Mouse (Mus musculus): Measurements from ENCODE around the gene Gm3233. TPM values are rescaled to one million over a fixed set of nuclear protein-coding genes. Genes with fewer than 3 reads are reported as not detected.
"Not testable (repeated sequence)": the region's sequence is repeated elsewhere in the genome, so short reads cannot be mapped to it uniquely, and the experiment has no call there.

Gm3233 gene
- not detected in 2 replicates for polyA plus RNA-seq (2012; rRNA removed)

DNA sequence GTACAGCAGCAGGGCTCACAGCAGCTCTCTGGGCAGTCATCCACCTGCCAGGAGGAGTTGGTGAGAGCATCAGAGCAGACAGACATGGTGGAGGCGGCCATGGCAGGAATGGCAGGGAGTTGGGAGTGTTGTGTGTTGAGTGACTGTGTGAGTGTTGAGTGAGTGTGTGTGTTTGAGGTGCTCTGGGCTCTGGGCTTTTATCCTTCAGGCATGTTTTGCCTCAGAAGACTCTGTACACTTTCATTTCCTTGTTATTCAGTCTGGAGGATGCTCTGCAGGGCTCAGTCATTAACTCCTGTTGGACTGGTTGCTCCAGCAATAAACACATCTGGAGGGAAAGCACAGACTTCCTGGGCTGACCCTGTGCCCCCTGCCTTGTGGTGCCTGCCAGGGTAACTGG, at the start of gene Gm3233:
TSS of gene Gm3233 (minus strand) at position 101 of the 400 bp plus-strand sequence.
- not testable (repeated sequence) for DNase-seq; H3K4me1 ChIP-seq (ENCODE audit: control insufficient read depth, insufficient read depth, low read length); H3K27me3 ChIP-seq (ENCODE audit: control insufficient read depth, insufficient read depth, low read length); H3K27ac ChIP-seq (ENCODE audit: insufficient read depth, low read length); H3K4me3 ChIP-seq (replicated peaks; ENCODE audit: insufficient read depth, low read depth, low read length)
- 33% methylated on average over 1 of the region's 1 CpGs for WGBS

DNA sequence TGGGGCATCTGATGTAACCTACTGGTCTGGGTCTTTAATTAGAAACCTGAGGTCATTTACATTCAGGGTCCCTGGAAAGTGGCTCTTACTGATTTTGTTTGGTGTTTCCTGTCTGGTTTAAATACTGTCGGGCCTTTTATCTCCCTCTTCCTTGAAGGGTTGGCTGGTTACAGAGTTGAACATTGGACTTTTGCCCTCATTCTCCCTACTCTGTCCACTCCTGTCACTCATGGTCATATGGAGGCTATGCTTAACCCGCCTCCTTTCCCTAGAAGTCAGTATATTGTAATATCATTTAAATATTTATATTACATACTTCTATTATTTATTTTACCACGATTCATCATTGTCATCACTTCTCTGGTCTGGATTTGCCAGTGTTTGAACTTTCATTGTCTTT, 44.6 kb upstream of the Gm3233 start:
- Histone ChIP-seq H3K4me3 (replicated peaks; ENCODE audit: insufficient read depth, low read depth, low read length) (no peak overlapping the region), H3K27me3 (ENCODE audit: control insufficient read depth, insufficient read depth, low read length) (no peaks in the 10 kb centered on the region), H3K27ac (ENCODE audit: insufficient read depth, low read length) (no peak overlapping the region), H3K4me1 (ENCODE audit: control insufficient read depth, insufficient read depth, low read length) (no peaks in the 10 kb centered on the region)
- 75% methylated on average over 3 of the region's 3 CpGs for WGBS
- TF ChIP-seq POLR2A (IDR thresholded peaks at IDR 0.05; ENCODE audit: borderline replicate concordance, insufficient read depth, low read length) (no peak), CTCF (IDR thresholded peaks at IDR 0.05; ENCODE audit: borderline replicate concordance, insufficient read depth, low read depth, low read length) (no peak)
- DNase-seq: no peak

DNA sequence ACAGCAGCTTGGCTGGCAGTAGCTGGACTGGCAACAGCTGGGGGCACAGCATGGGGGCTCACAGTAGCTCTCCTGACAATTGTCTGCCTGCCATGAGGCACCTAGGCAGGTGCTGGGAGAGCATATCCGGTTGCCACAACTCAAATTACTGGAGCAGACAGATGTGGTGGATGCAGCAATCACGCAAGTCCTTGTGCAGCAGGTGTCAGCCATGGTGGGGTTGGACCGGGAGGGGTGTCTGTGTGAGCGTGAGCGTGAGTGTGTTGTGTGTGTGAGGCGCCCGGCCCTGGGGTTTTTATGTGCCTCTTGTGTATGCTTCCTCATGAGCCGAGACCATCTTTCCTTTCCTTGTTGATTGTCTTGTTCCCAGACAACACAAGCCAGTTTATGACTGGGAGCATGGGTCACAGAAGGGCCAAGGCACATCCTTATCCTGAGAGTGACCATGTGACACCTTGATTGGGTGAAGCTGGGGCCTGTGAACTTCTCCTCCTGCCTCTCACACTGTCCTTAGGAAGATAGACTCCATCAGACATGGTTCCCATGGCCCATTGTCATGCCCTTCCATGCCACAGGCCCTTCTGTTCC, 39.5 kb upstream of the Gm3233 start, which contains the start of gene Gm19668:
TSS of gene Gm19668 (minus strand) at position 213 of the 588 bp plus-strand sequence.
- H3K27ac ChIP-seq (ENCODE audit: insufficient read depth, low read length): no peak within 1 kb of the TSS
- no peak for DNase-seq
- 64% methylated on average over 8 of the region's 8 CpGs for WGBS
- no peak within 1 kb of the TSS for H3K4me3 ChIP-seq (replicated peaks; ENCODE audit: insufficient read depth, low read depth, low read length)
- H3K4me1 ChIP-seq (ENCODE audit: control insufficient read depth, insufficient read depth, low read length): no peaks in the 10 kb centered on the region
- TF ChIP-seq CTCF (IDR thresholded peaks at IDR 0.05; ENCODE audit: borderline replicate concordance, insufficient read depth, low read depth, low read length) (no peak), POLR2A (IDR thresholded peaks at IDR 0.05; ENCODE audit: borderline replicate concordance, insufficient read depth, low read length) (no peak)
- H3K27me3 ChIP-seq (ENCODE audit: control insufficient read depth, insufficient read depth, low read length): no peaks in the 10 kb centered on the region

DNA sequence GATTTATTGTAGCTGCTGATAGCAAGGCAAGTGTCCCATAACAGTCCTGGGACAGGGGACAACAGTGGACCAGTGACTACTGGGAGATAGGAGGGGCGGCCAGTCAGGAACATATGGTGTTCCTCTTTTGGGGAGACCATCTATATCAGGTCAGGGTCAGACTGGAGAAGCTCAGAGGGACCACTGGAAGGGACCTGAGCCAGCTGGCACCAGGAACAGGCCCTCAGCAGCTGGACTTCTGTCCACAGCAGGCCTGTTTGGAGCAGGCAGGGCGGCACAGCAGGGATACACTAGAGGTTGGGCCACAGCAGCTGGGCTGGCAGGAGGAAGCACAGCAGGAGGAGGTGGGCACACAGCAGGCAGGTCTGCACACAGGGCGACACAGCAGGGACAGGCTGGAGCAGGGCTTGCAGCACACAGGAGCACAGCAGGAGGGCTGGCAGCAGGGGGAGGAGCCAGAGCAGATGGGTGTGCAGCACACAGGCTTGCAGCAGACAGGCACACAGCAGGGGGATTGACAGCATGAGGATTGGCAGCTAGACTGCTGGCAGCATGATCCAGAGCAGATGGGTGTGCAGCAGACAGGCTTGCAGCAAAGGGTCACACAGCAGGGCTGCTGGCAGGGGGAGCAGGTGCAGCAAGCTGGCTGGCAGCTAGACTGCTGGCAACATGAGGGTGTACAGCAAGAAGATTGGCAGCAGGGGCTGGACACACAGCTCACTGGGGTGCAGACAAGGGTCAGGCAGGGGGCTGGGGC, 38.9 kb upstream of the Gm3233 start:
- 36% methylated on average over 3 of the region's 3 CpGs for WGBS
- H3K4me1 ChIP-seq (ENCODE audit: control insufficient read depth, insufficient read depth, low read length): not testable (repeated sequence)

DNA sequence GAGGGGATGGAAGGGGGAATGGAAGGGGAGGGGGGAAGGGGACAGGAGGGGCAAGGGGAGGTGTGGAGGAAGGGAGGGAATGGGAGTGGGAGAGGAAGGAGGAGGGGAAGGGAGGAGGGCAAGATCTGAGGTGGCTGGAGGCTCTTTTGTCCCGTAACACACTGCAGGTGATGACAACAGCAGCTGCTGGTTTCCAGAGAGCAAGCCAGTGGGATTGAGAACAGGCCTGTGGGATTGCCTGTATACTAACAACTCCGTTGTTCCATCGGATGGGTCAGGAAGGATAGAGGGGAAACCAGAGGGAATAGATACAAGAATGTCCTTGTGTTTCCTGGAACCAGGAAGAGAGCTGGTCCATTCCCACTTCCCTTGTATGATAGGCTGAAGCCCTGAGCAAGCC, 38.2 kb upstream of the Gm3233 start:
- Histone ChIP-seq H3K27me3 (ENCODE audit: control insufficient read depth, insufficient read depth, low read length) (no peaks in the 10 kb centered on the region), H3K4me3 (replicated peaks; ENCODE audit: insufficient read depth, low read depth, low read length) (no peak overlapping the region), H3K4me1 (ENCODE audit: control insufficient read depth, insufficient read depth, low read length) (no peaks in the 10 kb centered on the region), H3K27ac (ENCODE audit: insufficient read depth, low read length) (no peak overlapping the region)
- DNase-seq: no peak
- TF ChIP-seq CTCF (IDR thresholded peaks at IDR 0.05; ENCODE audit: borderline replicate concordance, insufficient read depth, low read depth, low read length) (no peak), POLR2A (IDR thresholded peaks at IDR 0.05; ENCODE audit: borderline replicate concordance, insufficient read depth, low read length) (no peak)
- 39% methylated on average over 3 of the region's 3 CpGs for WGBS

More for the DNA sequence above, 38.9 kb upstream of the Gm3233 start:
- H3K27me3 ChIP-seq (ENCODE audit: control insufficient read depth, insufficient read depth, low read length); H3K4me3 ChIP-seq (replicated peaks; ENCODE audit: insufficient read depth, low read depth, low read length); H3K27ac ChIP-seq (ENCODE audit: insufficient read depth, low read length): not testable (repeated sequence)
- DNase-seq: peak in 1 of 2 experiments; percentile 23

DNA sequence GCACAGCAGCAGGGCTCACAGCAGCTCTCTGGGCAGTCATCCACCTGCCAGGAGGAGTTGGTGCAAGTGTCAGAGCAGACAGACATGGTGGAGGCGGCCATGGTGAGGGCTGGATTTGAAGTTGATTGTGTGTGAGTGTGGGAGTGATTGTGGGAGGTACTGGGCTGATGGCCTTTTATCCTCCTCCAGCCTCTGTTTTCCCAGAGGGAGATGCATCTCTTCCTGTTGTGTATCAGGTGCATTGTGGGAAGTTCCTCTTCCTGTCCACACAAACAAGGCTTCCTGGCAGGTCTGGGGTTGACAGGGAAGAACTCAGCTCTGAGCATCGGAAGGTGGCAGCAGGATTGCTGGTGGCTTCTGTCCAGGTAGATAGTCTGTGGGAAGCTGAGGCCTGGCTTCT, 35.5 kb upstream of the Gm3233 start, which contains the start of gene Gm9639:
TSS of gene Gm9639 (minus strand) at position 101 of the 400 bp plus-strand sequence.
- no peaks in the 10 kb centered on the region for H3K27me3 ChIP-seq (ENCODE audit: control insufficient read depth, insufficient read depth, low read length)
- 44% methylated on average over 2 of the region's 2 CpGs for WGBS
- no peak within 1 kb of the TSS for H3K27ac ChIP-seq (ENCODE audit: insufficient read depth, low read length)
- H3K4me3 ChIP-seq (replicated peaks; ENCODE audit: insufficient read depth, low read depth, low read length): no peak within 1 kb of the TSS
- TF ChIP-seq CTCF (IDR thresholded peaks at IDR 0.05; ENCODE audit: borderline replicate concordance, insufficient read depth, low read depth, low read length) (no peak), POLR2A (IDR thresholded peaks at IDR 0.05; ENCODE audit: borderline replicate concordance, insufficient read depth, low read length) (no peak)
- H3K4me1 ChIP-seq (ENCODE audit: control insufficient read depth, insufficient read depth, low read length): no peaks in the 10 kb centered on the region
- DNase-seq: no peak

DNA sequence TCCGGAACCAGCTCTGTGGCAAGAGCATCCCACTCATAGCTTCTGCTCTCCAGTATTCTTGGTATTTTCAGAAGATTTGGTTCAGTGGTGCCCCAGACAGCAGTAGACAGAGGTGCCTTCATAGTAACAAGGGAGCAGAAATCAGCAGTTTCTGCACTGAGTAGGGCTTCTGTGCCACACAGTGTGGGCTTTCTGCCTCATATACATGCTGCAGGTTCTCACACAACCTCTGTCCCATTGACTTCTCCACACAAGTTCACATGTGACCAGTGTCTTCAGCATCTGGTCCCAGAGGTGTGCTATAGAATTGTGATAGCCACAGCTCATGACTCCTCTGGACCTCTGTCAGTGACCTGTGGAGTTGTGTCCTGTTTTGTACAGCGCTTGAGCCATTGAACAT, 29.1 kb upstream of the Gm3233 start:
- 90% methylated on average over 2 of the region's 2 CpGs for WGBS
- Histone ChIP-seq H3K27ac (ENCODE audit: insufficient read depth, low read length) (no peak overlapping the region), H3K4me3 (replicated peaks; ENCODE audit: insufficient read depth, low read depth, low read length) (no peak overlapping the region), H3K4me1 (ENCODE audit: control insufficient read depth, insufficient read depth, low read length) (no peaks in the 10 kb centered on the region), H3K27me3 (ENCODE audit: control insufficient read depth, insufficient read depth, low read length) (no peaks in the 10 kb centered on the region)
- no peak for DNase-seq
- TF ChIP-seq POLR2A (IDR thresholded peaks at IDR 0.05; ENCODE audit: borderline replicate concordance, insufficient read depth, low read length) (no peak), CTCF (IDR thresholded peaks at IDR 0.05; ENCODE audit: borderline replicate concordance, insufficient read depth, low read depth, low read length) (no peak)

DNA sequence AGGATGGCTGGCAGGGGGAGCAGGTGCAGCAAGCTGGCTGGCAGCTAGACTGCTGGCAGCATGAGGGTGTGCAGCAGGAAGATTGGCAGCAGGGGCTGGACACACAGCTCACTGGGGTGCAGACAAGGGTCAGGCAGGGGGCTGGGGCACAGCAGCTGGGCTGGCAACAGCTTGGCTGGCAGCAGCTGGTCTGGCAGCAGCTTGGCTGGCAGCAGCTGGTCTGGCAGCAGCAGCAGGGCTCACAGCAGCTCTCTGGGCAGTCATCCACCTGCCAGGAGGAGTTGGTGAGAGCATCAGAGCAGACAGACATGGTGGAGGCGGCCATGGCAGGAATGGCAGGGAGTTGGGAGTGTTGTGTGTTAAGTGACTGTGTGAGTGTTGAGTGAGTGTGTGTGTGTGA, 28.4 kb upstream of the Gm3233 start, which contains the start of gene Gm7137:
TSS of gene Gm7137 (minus strand) at position 325 of the 400 bp plus-strand sequence.
- not testable (repeated sequence) for H3K4me3 ChIP-seq (replicated peaks; ENCODE audit: insufficient read depth, low read depth, low read length); H3K4me1 ChIP-seq (ENCODE audit: control insufficient read depth, insufficient read depth, low read length); H3K27me3 ChIP-seq (ENCODE audit: control insufficient read depth, insufficient read depth, low read length); DNase-seq; H3K27ac ChIP-seq (ENCODE audit: insufficient read depth, low read length)
- WGBS: 35% methylated on average over 1 of the region's 1 CpGs

DNA sequence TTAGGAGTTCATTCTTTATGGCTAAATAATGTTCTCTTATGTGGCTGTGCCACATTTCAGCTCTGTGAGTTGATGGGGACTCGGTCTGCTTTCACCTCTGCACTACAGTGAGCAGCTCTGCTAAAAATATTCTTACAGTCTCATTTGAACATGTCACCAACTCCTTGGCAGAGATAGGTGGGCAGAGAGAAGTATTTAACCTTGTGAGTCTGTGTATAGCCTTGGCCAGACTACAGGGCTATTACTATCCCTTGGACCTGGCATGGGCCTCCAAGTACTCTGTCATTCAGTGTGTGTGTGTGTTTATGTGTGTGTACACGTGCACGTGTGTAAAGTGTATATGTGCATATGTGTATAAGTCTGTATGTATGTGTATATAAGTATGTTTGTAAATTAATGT, 23.9 kb upstream of the Gm3233 start:
- H3K4me3 ChIP-seq (replicated peaks; ENCODE audit: insufficient read depth, low read depth, low read length); H3K27me3 ChIP-seq (ENCODE audit: control insufficient read depth, insufficient read depth, low read length); DNase-seq; H3K27ac ChIP-seq (ENCODE audit: insufficient read depth, low read length); H3K4me1 ChIP-seq (ENCODE audit: control insufficient read depth, insufficient read depth, low read length): not testable (repeated sequence)
- WGBS: 95% methylated on average over 3 of the region's 3 CpGs

DNA sequence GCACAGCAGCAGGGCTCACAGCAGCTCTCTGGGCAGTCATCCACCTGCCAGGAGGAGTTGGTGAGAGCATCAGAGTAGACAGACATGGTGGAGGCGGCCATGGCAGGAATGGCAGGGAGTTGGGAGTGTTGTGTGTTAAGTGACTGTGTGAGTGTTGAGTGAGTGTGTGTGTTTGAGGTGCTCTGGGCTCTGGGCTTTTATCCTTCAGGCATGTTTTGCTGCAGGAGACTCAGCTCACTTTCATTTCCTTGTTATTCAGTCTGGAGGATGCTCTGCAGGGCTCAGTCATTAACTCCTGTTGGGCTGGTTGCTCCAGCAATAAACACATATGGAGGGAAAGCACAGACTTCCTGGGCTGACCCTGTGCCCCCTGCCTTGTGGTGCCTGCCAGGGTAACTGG, 23.0 kb upstream of the Gm3233 start, which contains the start of gene Gm3250:
TSS of gene Gm3250 (minus strand) at position 101 of the 400 bp plus-strand sequence.
- not testable (repeated sequence) for H3K4me1 ChIP-seq (ENCODE audit: control insufficient read depth, insufficient read depth, low read length); H3K27me3 ChIP-seq (ENCODE audit: control insufficient read depth, insufficient read depth, low read length); H3K4me3 ChIP-seq (replicated peaks; ENCODE audit: insufficient read depth, low read depth, low read length); H3K27ac ChIP-seq (ENCODE audit: insufficient read depth, low read length); DNase-seq
- WGBS: 43% methylated on average over 1 of the region's 1 CpGs

DNA sequence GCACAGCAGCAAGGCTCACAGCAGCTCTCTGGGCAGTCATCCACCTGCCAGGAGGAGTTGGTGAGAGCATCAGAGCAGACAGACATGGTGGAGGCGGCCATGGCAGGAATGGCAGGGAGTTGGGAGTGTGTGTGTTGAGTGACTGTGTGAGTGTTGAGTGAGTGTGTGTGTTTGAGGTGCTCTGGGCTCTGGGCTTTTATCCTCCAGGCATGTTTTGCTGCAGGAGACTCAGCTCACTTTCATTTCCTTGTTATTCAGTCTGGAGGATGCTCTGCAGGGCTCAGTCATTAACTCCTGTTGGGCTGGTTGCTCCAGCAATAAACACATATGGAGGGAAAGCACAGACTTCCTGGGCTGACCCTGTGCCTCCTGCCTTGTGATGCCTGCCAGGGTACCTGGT, 17.4 kb upstream of the Gm3233 start, which contains the start of gene Gm7138:
TSS of gene Gm7138 (minus strand) at position 101 of the 400 bp plus-strand sequence.
- not testable (repeated sequence) for DNase-seq; H3K27me3 ChIP-seq (ENCODE audit: control insufficient read depth, insufficient read depth, low read length); H3K27ac ChIP-seq (ENCODE audit: insufficient read depth, low read length); H3K4me1 ChIP-seq (ENCODE audit: control insufficient read depth, insufficient read depth, low read length); H3K4me3 ChIP-seq (replicated peaks; ENCODE audit: insufficient read depth, low read depth, low read length)
- WGBS: 45% methylated on average over 1 of the region's 1 CpGs

All from cerebellum, adult 2 months (tissue).